Mouse (Mus musculus) left cerebral cortex, postnatal 25 days (tissue): ENCODE data around the gene Relb. TPM values are rescaled to one million over a fixed set of nuclear protein-coding genes. Genes with fewer than 3 reads are reported as not detected.

Experiments used
- DNase-seq, 2 experiments: peaks; one replicate each; pipeline ENCODE4 v3.0.0; 2022; ENCODE audit warnings: low spot score in 2 of 2, mixed read lengths in 1 of 2
- intact Hi-C: fragments of 180-260 bp; cut with DNase I; formaldehyde crosslinking; loops from one replicate; pipeline ENCODE4 v1.15.1; 2025
- total RNA-seq, 2 experiments: library from RNA; stranded (reverse); gene quantifications; 2 replicates each; pipeline ENCODE4 v1.2.3; 2021

Gene Relb
- total RNA-seq, 2 experiments from 2014 or later = 6.6 to 7.5 TPM

DNA sequence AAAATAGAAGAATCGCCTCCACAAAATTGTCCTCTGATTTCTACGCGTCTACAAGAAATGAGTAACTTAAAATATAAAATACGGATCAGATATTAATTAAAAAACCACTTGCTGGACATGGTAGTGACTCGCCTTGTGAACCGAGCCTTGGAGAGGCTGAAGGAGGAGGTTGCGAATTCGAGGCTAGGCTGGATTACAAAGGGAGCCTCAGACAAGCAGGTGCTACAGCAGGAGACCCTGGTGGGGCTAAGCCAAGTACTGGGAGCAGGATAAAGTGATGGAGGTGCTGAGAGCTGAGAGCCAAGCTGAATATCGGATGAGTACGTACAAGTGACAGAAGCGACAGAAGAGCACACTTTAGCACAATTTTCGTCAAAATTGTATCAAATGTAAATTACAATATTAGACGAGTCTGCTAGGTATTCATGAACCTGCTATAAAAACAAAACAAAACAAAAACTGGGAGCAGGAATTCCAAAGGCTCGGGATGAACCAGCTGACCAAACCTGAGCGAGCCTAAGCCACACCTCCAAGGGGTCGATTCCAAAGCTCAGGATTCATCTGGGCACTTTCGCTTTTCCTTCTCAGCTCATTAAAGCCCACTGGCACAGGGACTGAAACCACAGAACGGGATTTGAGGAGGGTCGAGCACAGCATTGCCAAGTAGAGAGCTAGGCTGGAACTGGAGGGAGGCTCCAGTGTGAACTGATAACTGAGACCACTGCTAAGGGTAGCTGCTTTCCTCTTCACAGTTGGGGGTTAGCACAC lies 66.4 kb downstream of the Relb start, which contains the start of gene Ppp1r37:
Ppp1r37 (minus strand) TSS at position 434 of the 768 bp plus-strand sequence.
- DNase-seq = no peak
- intact Hi-C loops = loop anchor here (5.0 kb wide), 1 partner anchor 106 kb away; the partner anchor contains the start of gene Mark4

DNA sequence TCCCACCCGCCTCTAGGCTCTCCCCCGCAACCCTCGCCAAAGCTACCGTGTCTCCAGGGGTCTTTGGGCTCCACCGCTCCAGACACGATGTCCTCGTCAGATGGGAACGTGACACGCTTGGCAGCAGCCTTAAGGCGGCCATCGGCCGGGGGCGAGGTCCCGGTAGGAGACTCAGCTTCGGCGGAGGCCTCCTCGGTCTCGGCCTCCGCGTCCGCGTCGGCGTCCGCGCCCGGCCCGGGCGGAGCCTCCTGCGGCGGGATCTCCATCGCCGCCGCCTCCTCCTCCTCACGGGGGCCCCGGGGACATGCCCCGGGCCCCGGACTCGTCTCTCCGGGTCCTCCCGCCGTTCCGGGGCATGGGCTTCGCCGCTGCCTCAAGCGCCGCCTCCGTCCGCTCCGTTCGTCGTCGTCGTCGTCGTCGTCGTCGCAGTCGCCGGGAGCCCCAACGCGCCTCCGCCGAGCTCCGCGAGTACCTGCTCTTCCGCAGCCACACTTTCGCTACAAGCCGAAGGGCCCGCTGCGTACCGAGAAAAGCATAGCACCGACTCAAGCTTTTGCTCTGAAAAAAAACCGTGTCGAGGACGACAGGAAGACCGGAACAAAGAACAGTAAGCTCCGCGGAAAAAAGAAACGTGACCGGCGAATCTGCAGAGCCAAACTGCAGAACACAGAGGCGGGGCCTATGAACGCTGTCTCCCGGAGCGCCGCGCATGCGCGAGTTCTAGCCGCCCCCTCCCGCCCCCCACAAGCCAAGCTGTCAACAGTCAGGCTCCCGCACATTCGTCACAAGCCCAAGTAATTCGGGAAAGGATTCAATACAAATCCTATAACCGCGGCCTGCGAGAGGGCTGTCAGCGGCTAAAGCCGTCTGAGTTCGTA lies 67.2 kb downstream of the Relb start:
- DNase-seq = peak; percentile 90 to 92
- intact Hi-C loops = loop anchor here (2.0 to 5.0 kb wide), 2 partner anchors 53 to 105 kb away; partner anchors contain the start of genes Bloc1s3, Mark4 and Trappc6a

DNA sequence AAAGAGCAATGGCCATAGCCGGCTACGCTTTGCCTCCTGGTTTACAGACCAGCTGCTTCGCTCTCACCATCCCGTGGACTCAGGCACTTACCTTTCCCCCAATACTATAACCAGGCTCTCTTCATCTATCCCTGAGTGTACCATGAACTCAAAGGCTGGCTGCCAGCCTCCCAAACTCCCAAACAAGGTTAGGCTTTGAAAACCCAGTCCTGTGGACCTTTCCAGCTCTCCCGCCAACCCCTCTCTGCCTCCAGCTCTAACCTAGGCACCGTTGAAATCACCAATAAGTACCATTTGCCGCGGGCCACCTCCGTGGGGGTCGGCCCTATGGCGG lies 67.8 kb downstream of the Relb start:
- no peak for DNase-seq
- intact Hi-C loops = loop anchor here (2.0 to 5.0 kb wide), 2 partner anchors 53 to 104 kb away; partner anchors contain the start of genes Bloc1s3, Mark4 and Trappc6a

DNA sequence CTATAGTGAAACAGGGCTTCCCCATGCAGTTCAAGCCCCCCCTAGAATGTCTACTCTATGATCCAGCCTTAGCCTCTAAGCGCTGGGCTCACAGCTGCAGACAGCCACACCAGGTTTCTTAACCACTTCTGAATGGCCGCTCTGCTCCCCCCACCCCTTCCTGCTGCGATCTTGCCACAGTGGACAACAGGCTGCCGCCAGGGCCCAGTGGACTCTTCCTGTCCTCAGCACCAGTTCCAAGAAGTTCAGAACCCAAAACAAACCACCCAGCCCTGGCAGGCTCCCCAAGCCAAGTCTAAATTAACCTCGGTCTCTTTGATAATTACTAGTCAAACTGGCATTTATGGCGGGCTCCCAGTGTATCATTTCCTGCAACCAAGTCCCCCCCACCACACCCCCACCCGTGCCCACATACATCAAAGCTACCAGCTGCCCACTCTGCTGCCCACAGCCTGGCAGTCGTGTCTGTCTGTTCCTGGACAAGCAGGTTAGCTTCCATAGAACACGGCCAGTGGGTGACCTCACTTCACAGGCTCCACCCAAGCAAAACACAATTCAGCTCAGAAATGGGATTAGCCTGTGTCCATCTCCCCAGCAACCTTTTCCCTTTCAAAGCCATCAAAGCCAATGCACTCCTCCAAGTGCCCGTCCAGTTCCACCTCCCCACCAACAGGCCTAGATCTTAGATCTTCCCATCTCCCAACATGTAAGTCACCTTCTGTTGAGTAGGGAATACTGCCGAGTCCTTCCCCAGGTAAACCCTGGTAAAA lies 68.6 kb downstream of the Relb start:
- DNase-seq = no peak
- intact Hi-C loops = loop anchor here (2.0 to 5.0 kb wide), 2 partner anchors 52 to 103 kb away; partner anchors contain the start of genes Bloc1s3, Mark4 and Trappc6a

DNA sequence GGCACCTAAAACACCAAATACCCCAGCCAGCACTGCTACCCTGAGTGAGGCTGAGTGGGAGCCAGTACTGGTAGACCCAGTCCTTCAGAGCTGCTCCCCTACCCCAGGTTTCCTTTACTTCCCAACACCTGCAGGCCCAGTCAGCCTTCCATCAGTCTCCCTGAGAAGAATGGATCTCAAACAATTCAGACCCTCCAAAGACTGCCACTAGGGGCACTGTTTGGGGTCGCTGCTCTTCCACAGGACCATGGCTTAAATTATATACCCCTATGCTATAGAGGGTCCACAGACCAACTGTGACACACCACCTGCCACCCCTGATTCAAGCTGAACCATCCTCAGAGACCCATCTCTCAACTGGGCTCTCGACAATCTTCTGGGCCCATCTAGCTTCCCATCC lies 70.3 kb downstream of the Relb start:
- DNase-seq = no peak
- intact Hi-C loops = no loop called here

DNA sequence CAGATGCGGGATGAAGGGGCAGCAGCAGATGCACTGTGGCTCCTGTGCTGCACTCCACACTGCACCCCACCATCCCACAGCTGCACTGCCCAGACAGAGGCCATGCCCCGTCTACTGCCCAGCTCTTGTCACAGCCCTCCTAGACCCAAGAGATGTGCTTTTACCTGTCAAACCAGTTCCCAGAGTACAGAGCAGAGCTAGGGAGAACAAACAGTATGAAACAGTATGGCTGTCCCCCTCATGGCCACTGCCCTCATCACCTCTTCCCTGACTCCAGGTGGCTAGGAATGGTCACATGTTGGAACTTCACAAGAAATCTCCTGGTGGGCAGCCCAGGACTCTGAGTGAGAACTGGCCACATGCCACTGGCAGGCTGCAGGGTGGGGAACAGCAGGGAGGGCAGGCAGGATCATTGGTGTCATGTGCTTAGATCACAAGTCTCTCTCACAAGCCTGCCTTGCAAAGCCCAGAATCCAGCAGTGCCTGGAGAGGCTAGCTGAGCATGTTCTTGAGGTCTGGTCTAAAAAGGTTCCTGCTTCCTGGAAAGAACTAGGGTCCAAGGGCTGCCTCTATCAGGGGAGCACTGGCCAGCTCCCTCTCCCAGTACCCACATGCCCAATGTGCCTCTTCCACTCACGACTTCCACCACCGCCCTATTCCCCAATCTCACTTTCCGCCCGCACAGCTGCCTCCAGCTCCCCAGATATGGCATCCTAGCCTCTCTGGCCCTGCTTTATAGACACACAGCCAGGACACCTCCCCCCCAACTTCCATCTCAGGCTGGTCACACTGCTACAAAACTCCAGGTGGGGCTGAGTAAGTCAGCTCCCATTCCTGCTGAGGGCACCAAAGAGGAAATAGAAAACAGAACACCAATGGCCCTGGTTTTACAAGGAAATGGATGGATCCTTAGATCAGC lies 71.0 kb downstream of the Relb start:
- intact Hi-C loops = no loop called here
- peak in 1 of 2 experiments; percentile 65 for DNase-seq

DNA sequence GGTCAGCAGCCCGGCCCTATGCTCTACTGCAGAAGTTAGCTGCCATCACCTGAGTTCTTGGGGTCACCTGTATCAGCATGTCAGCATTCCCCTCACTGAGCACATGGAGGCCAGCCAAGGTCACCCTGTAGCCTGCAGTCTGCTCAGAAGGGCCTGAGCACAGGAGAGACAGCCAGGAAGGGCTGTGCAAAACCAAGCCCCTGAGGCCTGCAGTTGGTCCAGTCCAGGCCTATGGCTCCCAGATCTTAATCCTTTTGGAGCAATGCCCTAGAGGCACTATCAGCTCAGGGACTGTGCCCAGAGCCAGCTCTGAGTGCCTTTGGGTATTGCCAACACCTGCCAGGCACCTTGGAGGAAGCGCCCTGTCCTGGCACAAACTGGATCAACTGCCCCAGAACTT lies 72.2 kb downstream of the Relb start:
- no peak for DNase-seq
- intact Hi-C loops = no loop called here

Other genes with a start within 250 kb of the Relb start
- 10 to 100 TPM; 31.9 to 32.3 TPM for gene Ercc2, start 247.4 kb downstream of the Relb start, total RNA-seq
- gene Klc3, start 225.3 kb downstream of the Relb start, total RNA-seq = 1 to 10 TPM; 1.8 to 2.4 TPM
- not detected for gene Ckm, start 224.7 kb downstream of the Relb start, total RNA-seq
- gene Mark4, start 170.6 kb downstream of the Relb start, total RNA-seq = 10 to 100 TPM; 76.2 to 78.6 TPM
- under 1 TPM; 0.18 to 0.64 TPM for gene Exoc3l2, start 166.1 kb downstream of the Relb start, total RNA-seq
- gene Bloc1s3, start 121.1 kb downstream of the Relb start, total RNA-seq = 1 to 10 TPM; 6.7 to 7.4 TPM
- 10 to 100 TPM; 18.4 to 18.8 TPM for gene Trappc6a, start 121.0 kb downstream of the Relb start, total RNA-seq
- gene Nkpd1, start 111.6 kb downstream of the Relb start, total RNA-seq = under 1 TPM; 0.64 to 0.87 TPM
- 100 to 1,000 TPM; 122 TPM for gene Ppp1r37, start 66.4 kb downstream of the Relb start, total RNA-seq
- gene Zfp296, start 52.2 kb downstream of the Relb start, total RNA-seq = 1 to 10 TPM in 1 of 2 experiments, under 1 TPM in 1; 0.27 to 1.1 TPM
- 10 to 100 TPM; 43.7 to 47.1 TPM for gene Gemin7, start 51.8 kb downstream of the Relb start, total RNA-seq
- 10 to 100 TPM; 70.9 to 81.0 TPM for gene Clasrp, start 25.0 kb downstream of the Relb start, total RNA-seq
- gene Clptm1, start 35.6 kb upstream of the Relb start, total RNA-seq = 100 to 1,000 TPM; 144 to 151 TPM
- not detected for gene Apoc2, start 48.5 kb upstream of the Relb start, total RNA-seq
- gene Gm44805, start 52.0 kb upstream of the Relb start, total RNA-seq = not detected
- not detected for gene Apoc4, start 52.0 kb upstream of the Relb start, total RNA-seq
- 1 to 10 TPM; 2.6 to 4.0 TPM for gene Apoc1, start 63.2 kb upstream of the Relb start, total RNA-seq
- gene Apoe, start 69.8 kb upstream of the Relb start, total RNA-seq = 1,000 to 10,000 TPM; 2,052 to 2,099 TPM
- 100 to 1,000 TPM; 112 to 115 TPM for gene Tomm40, start 86.0 kb upstream of the Relb start, total RNA-seq
- gene Nectin2, start 121.0 kb upstream of the Relb start, total RNA-seq = 1 to 10 TPM; 7.4 to 9.3 TPM
- 10 to 100 TPM; 10.4 to 12.5 TPM for gene Bcam, start 141.6 kb upstream of the Relb start, total RNA-seq
- gene Cblc, start 167.4 kb upstream of the Relb start, total RNA-seq = not detected
- gene Bcl3, start 193.3 kb upstream of the Relb start, total RNA-seq = under 1 TPM; 0.46 to 0.53 TPM
- 1 to 10 TPM; 2.3 to 2.5 TPM for gene Gm19345, start 222.6 kb upstream of the Relb start, total RNA-seq
- not detected for gene Ceacam16, start 231.9 kb upstream of the Relb start, total RNA-seq